Mouse (Mus musculus): ENCODE data around the gene Grm3. TPM values are rescaled to one million over a fixed set of nuclear protein-coding genes. Genes with fewer than 3 reads are reported as not detected.

Grm3 gene
- total RNA-seq, 2 experiments from 2014 or later = 0.10 to 0.13 TPM

GRCm38 (mm10) chr5:9623095-9623459 lies 101.9 kb downstream of the Grm3 start:
- DNase-seq = no peak

- no peak for DNase-seq
These were observed 102.5 kb downstream of the Grm3 start for GRCm38 (mm10) chr5:9622264-9623094.

- DNase-seq = no peak
These were observed 103.4 kb downstream of the Grm3 start for GRCm38 (mm10) chr5:9621417-9622067.

GRCm38 (mm10) chr5:9579021-9579420 lies 145.9 kb downstream of the Grm3 start:
- DNase-seq = no peak

- no peak for DNase-seq
These were observed 146.4 kb downstream of the Grm3 start for GRCm38 (mm10) chr5:9578571-9578970.

- DNase-seq = no peak
These were observed 154.0 kb downstream of the Grm3 start for GRCm38 (mm10) chr5:9570946-9571345.

- no peak for DNase-seq
These were observed 167.3 kb downstream of the Grm3 start for GRCm38 (mm10) chr5:9557706-9558105.

- no peak for DNase-seq
These were observed 184.0 kb downstream of the Grm3 start for GRCm38 (mm10) chr5:9540822-9541557.

GRCm38 (mm10) chr5:9525507-9525906 lies 199.5 kb downstream of the Grm3 start:
- DNase-seq = no peak

- no peak for DNase-seq
These were observed 213.9 kb downstream of the Grm3 start for GRCm38 (mm10) chr5:9511027-9511426.

- DNase-seq = no peak
These were observed 227.7 kb downstream of the Grm3 start for GRCm38 (mm10) chr5:9497235-9497634.

GRCm38 (mm10) chr5:9495456-9495855 lies 229.5 kb downstream of the Grm3 start:
- no peak for DNase-seq

- DNase-seq = no peak
These were observed 247.4 kb downstream of the Grm3 start for GRCm38 (mm10) chr5:9477587-9477986.

GRCm38 (mm10) chr5:9453298-9453697 lies 271.7 kb downstream of the Grm3 start:
- DNase-seq = no peak

- DNase-seq = peak in 1 of 2 experiments; percentile 2
These were observed 275.4 kb downstream of the Grm3 start for GRCm38 (mm10) chr5:9449570-9449969.

- no peak for DNase-seq
These were observed 276.0 kb downstream of the Grm3 start for GRCm38 (mm10) chr5:9448931-9449330.

GRCm38 (mm10) chr5:9446146-9446545 lies 278.8 kb downstream of the Grm3 start:
- DNase-seq = peak; percentile 15 to 43

Data from adrenal gland, postnatal 36 days (tissue).